Mouse (Mus musculus): ENCODE results near the gene Camta2.

GRCm38 (mm10) chr11:70639976-70640375, 47.9 kb downstream of the Camta2 start:
- no peak for TF ChIP-seq CTCF (IDR thresholded peaks at IDR 0.05; ENCODE audit: insufficient read depth, low read length)
- no peak for TF ChIP-seq POLR2A (IDR thresholded peaks at IDR 0.05; ENCODE audit: borderline replicate concordance, extremely low read depth, low read depth, low read length)

Measured in lung, adult 2 months (tissue).